Mouse (Mus musculus): ENCODE data around the gene Fam189a1. TPM values are rescaled to one million over a fixed set of nuclear protein-coding genes. Genes with fewer than 3 reads are reported as not detected.

The Fam189a1 gene
- polyA plus RNA-seq, 1 experiment = 0.05 TPM

- Histone ChIP-seq H3K4me3 (ENCODE audit: insufficient read depth, low read depth, low read length) (no peak overlapping the region), H3K36me3 (ENCODE audit: control insufficient read depth, insufficient read depth, low read length) (no peaks in the 10 kb centered on the region), H3K27me3 (replicated peaks; ENCODE audit: control insufficient read depth, insufficient read depth, low read length) (no peaks in the 10 kb centered on the region), H3K4me1 (ENCODE audit: control insufficient read depth, insufficient read depth, low read length) (no peaks in the 10 kb centered on the region), H3K27ac (ENCODE audit: insufficient read depth, low read depth, low read length) (no peak overlapping the region)
- no peak for DNase-seq
- WGBS = 73% methylated on average over 5 of the region's 5 CpGs
- TF ChIP-seq CTCF (conservative IDR thresholded peaks at IDR 0.05; ENCODE audit: insufficient read depth, insufficient read length, low read depth, low read length) = no peak
- no peak for TF ChIP-seq POLR2A (IDR thresholded peaks at IDR 0.05; ENCODE audit: low read depth, low read length)
Measured at GRCm38 (mm10) chr7:65140832-65141231, 15.5 kb downstream of the Fam189a1 start.

- no peaks in the 10 kb centered on the region for H3K27me3 ChIP-seq (replicated peaks; ENCODE audit: control insufficient read depth, insufficient read depth, low read length)
- TF ChIP-seq POLR2A (IDR thresholded peaks at IDR 0.05; ENCODE audit: low read depth, low read length) (no peak), CTCF (conservative IDR thresholded peaks at IDR 0.05; ENCODE audit: insufficient read depth, insufficient read length, low read depth, low read length) (no peak)
- 35% methylated on average over 5 of the region's 5 CpGs for WGBS
- no peaks in the 10 kb centered on the region for H3K4me1 ChIP-seq (ENCODE audit: control insufficient read depth, insufficient read depth, low read length)
- H3K27ac ChIP-seq (ENCODE audit: insufficient read depth, low read depth, low read length) = no peak overlapping the region
- no peak for DNase-seq
- H3K36me3 ChIP-seq (ENCODE audit: control insufficient read depth, insufficient read depth, low read length) = no peaks in the 10 kb centered on the region
- no peak overlapping the region for H3K4me3 ChIP-seq (ENCODE audit: insufficient read depth, low read depth, low read length)
Measured at GRCm38 (mm10) chr7:65140099-65140498, 16.3 kb downstream of the Fam189a1 start.

- WGBS = 84% methylated on average over 3 of the region's 3 CpGs
- H3K4me3 ChIP-seq (ENCODE audit: insufficient read depth, low read depth, low read length) = no peak overlapping the region
Measured at GRCm38 (mm10) chr7:65123766-65124165, 32.6 kb downstream of the Fam189a1 start.

GRCm38 (mm10) chr7:65116903-65117302 lies 39.5 kb downstream of the Fam189a1 start:
- WGBS = 89% methylated on average over 7 of the region's 7 CpGs
- Histone ChIP-seq H3K4me3 (ENCODE audit: insufficient read depth, low read depth, low read length) (no peak overlapping the region), H3K36me3 (ENCODE audit: control insufficient read depth, insufficient read depth, low read length) (no peaks in the 10 kb centered on the region), H3K4me1 (ENCODE audit: control insufficient read depth, insufficient read depth, low read length) (no peaks in the 10 kb centered on the region), H3K27me3 (replicated peaks; ENCODE audit: control insufficient read depth, insufficient read depth, low read length) (no peaks in the 10 kb centered on the region), H3K27ac (ENCODE audit: insufficient read depth, low read depth, low read length) (no peak overlapping the region)
- TF ChIP-seq POLR2A (IDR thresholded peaks at IDR 0.05; ENCODE audit: low read depth, low read length) = no peak
- no peak for TF ChIP-seq CTCF (conservative IDR thresholded peaks at IDR 0.05; ENCODE audit: insufficient read depth, insufficient read length, low read depth, low read length)
- DNase-seq = no peak

More at GRCm38 (mm10) chr7:65123766-65124165, 32.6 kb downstream of the Fam189a1 start:
- TF ChIP-seq POLR2A (IDR thresholded peaks at IDR 0.05; ENCODE audit: low read depth, low read length) (no peak), CTCF (conservative IDR thresholded peaks at IDR 0.05; ENCODE audit: insufficient read depth, insufficient read length, low read depth, low read length) (no peak)
- H3K27ac ChIP-seq (ENCODE audit: insufficient read depth, low read depth, low read length) = no peak overlapping the region
- no peak for DNase-seq
- H3K36me3 ChIP-seq (ENCODE audit: control insufficient read depth, insufficient read depth, low read length) = no peaks in the 10 kb centered on the region
- H3K4me1 ChIP-seq (ENCODE audit: control insufficient read depth, insufficient read depth, low read length) = no peaks in the 10 kb centered on the region
- no peaks in the 10 kb centered on the region for H3K27me3 ChIP-seq (replicated peaks; ENCODE audit: control insufficient read depth, insufficient read depth, low read length)

GRCm38 (mm10) chr7:65115366-65115765 lies 41.0 kb downstream of the Fam189a1 start:
- Histone ChIP-seq H3K36me3 (ENCODE audit: control insufficient read depth, insufficient read depth, low read length) (no peaks in the 10 kb centered on the region), H3K27ac (ENCODE audit: insufficient read depth, low read depth, low read length) (no peak overlapping the region), H3K4me3 (ENCODE audit: insufficient read depth, low read depth, low read length) (no peak overlapping the region), H3K27me3 (replicated peaks; ENCODE audit: control insufficient read depth, insufficient read depth, low read length) (no peaks in the 10 kb centered on the region), H3K4me1 (ENCODE audit: control insufficient read depth, insufficient read depth, low read length) (no peaks in the 10 kb centered on the region)
- 86% methylated on average over 3 of the region's 3 CpGs for WGBS
- TF ChIP-seq CTCF (conservative IDR thresholded peaks at IDR 0.05; ENCODE audit: insufficient read depth, insufficient read length, low read depth, low read length) = no peak
- no peak for DNase-seq

GRCm38 (mm10) chr7:65111664-65112063 lies 44.7 kb downstream of the Fam189a1 start:
- TF ChIP-seq CTCF (conservative IDR thresholded peaks at IDR 0.05; ENCODE audit: insufficient read depth, insufficient read length, low read depth, low read length) (no peak), POLR2A (IDR thresholded peaks at IDR 0.05; ENCODE audit: low read depth, low read length) (no peak)
- H3K36me3 ChIP-seq (ENCODE audit: control insufficient read depth, insufficient read depth, low read length) = no peaks in the 10 kb centered on the region
- no peak for DNase-seq
- no peaks in the 10 kb centered on the region for H3K27me3 ChIP-seq (replicated peaks; ENCODE audit: control insufficient read depth, insufficient read depth, low read length)
- H3K27ac ChIP-seq (ENCODE audit: insufficient read depth, low read depth, low read length) = no peak overlapping the region
- no peaks in the 10 kb centered on the region for H3K4me1 ChIP-seq (ENCODE audit: control insufficient read depth, insufficient read depth, low read length)
- WGBS = 83% methylated on average over 9 of the region's 9 CpGs
- no peak overlapping the region for H3K4me3 ChIP-seq (ENCODE audit: insufficient read depth, low read depth, low read length)

GRCm38 (mm10) chr7:65105566-65105965 lies 50.8 kb downstream of the Fam189a1 start:
- Histone ChIP-seq H3K36me3 (ENCODE audit: control insufficient read depth, insufficient read depth, low read length) (no peaks in the 10 kb centered on the region), H3K27me3 (replicated peaks; ENCODE audit: control insufficient read depth, insufficient read depth, low read length) (no peaks in the 10 kb centered on the region), H3K4me1 (ENCODE audit: control insufficient read depth, insufficient read depth, low read length) (no peaks in the 10 kb centered on the region), H3K4me3 (ENCODE audit: insufficient read depth, low read depth, low read length) (no peak overlapping the region), H3K27ac (ENCODE audit: insufficient read depth, low read depth, low read length) (no peak overlapping the region)
- no peak for TF ChIP-seq CTCF (conservative IDR thresholded peaks at IDR 0.05; ENCODE audit: insufficient read depth, insufficient read length, low read depth, low read length)
- TF ChIP-seq POLR2A (IDR thresholded peaks at IDR 0.05; ENCODE audit: low read depth, low read length) = no peak
- no peak for DNase-seq
- 80% methylated on average over 3 of the region's 3 CpGs for WGBS

GRCm38 (mm10) chr7:65105097-65105467 lies 51.3 kb downstream of the Fam189a1 start:
- TF ChIP-seq CTCF (conservative IDR thresholded peaks at IDR 0.05; ENCODE audit: insufficient read depth, insufficient read length, low read depth, low read length) (no peak), POLR2A (IDR thresholded peaks at IDR 0.05; ENCODE audit: low read depth, low read length) (no peak)
- no peak for DNase-seq
- Histone ChIP-seq H3K36me3 (ENCODE audit: control insufficient read depth, insufficient read depth, low read length) (no peaks in the 10 kb centered on the region), H3K4me3 (ENCODE audit: insufficient read depth, low read depth, low read length) (no peak overlapping the region), H3K27ac (ENCODE audit: insufficient read depth, low read depth, low read length) (no peak overlapping the region), H3K4me1 (ENCODE audit: control insufficient read depth, insufficient read depth, low read length) (no peaks in the 10 kb centered on the region), H3K27me3 (replicated peaks; ENCODE audit: control insufficient read depth, insufficient read depth, low read length) (no peaks in the 10 kb centered on the region)
- WGBS = 92% methylated on average over 4 of the region's 4 CpGs

Data from kidney, adult 2 months (tissue).